Mouse (Mus musculus): ENCODE data around the gene 1810010D01Rik.

Gene 1810010D01Rik

DNA sequence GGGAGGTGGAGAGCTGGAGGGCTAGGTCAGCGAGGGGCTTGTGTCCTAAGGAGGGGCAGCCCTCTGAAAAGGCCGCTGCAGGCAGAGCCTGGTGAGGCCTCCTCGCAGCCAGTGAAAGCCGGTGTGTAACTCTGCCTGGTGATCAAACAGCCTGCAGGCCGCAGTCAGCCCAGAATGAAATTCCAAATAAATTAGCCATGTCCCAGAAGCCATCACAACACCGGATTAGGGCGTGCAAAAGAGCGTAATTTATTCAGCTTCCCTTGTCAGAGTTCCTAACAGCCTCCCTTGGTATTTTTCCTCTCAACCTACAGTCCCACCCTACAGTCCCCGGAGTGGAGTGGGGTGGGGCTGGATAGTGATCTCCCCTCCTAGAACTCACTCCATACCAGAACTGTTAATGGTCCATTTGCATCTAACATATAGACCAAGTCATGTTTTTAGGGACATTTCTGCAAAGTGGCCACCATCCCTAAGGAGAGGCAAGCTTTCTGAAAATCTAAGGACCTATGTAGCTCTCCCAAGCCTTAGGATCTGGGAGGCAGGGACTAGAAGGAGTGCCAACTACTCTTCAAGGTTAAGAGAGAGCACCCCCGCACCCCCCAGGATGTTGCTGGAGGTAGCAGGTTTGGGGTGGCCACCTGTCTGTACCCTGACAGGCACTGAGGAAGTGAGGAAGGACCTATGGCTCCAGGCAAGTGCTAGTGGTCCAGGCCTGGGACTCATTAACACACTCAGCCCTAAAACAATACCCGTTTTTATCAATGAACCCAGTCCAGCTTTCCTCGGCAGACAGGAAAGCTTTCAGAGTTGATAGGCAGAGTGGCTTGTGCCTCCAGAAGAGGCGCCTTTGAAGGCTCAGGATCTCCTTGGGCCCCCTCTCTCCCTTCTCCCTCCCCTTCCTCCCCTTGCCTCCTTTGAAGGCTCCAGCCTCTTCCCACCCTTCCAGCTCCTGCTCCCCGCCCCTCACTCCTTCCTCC lies 4.1 kb upstream of the 1810010D01Rik start:
- DNase-seq: no peak

GRCm38 (mm10) chr7:145210477-145211070 lies 2.7 kb upstream of the 1810010D01Rik start:
- DNase-seq: no peak

DNA sequence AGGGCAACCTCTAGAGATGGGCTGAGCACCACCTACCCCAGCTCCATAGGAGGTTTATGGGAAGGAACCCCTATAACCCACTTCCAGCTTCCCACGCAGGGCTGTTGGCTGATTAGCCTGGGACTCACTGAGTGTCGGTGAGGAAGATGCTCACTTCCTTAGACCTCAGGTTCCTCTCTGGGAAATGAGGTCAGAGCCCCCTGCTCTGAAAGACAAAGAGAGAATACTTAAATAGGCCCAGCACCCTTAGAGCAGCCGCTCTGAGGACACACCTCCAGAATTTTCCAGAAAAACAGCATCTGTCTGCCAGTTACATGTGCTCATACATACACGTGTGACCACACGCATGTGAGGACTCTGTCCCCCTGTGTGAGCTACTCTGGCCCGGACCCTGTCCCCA lies 1.1 kb downstream of the 1810010D01Rik start:
- DNase-seq: no peak

GRCm38 (mm10) chr7:145206056-145206610 lies 1.8 kb downstream of the 1810010D01Rik start:
- peak; percentile 51 to 61 for DNase-seq

DNA sequence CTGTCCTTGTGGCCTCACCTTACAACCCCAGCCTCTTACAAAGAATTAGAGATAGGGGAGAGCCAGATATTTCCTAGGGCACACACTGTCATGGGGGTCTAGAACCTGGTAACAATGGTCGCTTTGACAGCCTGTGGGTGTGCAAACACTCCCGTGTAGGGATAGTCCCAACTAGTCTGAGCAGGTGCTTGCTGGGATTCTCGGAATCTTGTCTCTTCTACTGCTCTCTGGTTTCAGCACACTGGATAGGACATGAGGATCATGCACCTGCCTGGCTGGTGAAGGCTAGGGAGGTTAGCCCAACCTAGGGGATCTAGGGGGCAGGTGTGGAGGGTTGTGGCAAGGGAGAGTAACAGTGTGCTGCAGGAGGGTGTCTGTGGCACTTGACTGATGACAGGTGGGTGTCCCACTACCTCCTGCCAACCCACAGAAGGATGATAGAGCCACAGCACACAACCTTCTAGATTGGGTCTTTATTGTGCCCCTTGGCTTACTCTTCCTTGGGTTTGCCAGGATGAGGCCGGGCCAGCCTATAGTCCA lies 2.5 kb downstream of the 1810010D01Rik start:
- no peak for DNase-seq

DNA sequence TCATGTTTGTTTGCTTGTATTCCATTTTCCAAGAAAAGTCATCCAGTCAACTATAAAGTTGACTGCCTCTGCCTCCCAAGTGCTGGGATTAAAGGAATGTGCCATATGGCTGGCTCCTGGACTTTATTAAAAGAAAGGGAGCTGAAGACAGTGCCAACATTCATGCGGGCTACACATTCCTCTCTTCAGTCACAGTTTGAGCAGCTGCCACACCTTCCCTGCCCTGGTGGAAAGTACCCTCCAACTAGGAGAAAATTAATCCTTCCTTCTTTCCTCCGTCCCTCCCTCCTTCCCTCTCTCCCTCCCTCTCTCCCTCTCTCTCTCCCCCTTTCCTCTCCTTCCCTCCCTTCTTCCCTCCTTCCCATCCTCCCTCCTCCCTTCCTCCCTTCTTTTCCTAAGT lies 8.2 kb downstream of the 1810010D01Rik start:
- no peak for DNase-seq

DNA sequence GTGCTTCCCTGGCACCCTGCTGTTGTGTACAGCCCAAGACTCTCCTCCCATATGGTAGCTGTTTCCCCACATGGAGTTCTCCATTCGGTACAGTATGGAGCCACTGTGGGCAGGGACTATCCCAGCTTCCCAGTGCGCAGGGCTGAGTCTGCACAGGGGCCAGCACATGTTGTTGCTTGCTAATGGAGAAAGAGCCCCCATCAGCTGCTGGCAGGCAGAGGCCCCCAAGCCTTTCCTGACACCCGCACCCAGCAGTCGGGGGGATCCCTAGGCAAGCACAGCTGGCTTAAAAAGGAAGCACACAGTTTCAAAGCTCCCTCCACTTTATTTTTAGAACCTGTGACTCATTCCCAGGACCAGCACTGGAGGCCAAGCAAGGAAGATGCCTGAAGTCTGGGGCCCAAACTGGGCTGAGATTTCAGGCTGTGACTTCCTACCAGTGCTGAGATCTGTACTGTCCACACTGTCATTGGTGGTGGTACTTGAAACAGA lies 9.7 kb downstream of the 1810010D01Rik start:
- DNase-seq: no peak

DNA sequence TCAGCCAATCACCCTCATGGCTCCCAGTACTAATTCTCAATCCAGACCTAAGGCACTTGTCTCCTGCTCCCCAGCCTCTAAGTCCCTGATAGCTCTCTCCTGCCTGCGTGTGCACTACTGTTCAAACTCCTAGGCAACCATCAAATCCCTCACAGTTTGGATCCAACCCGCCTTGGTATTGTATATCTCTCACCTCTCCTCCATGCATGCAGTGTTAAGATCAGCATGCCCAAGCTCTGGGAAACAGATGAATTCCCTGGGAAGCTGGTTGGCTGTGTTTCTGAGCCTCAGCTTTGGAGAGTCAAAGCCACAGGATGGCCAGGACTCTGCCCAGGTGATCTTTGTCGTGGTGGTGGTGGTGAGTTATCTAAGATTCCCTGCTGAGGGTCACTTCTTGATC lies 10.2 kb downstream of the 1810010D01Rik start:
- no peak for DNase-seq

DNA sequence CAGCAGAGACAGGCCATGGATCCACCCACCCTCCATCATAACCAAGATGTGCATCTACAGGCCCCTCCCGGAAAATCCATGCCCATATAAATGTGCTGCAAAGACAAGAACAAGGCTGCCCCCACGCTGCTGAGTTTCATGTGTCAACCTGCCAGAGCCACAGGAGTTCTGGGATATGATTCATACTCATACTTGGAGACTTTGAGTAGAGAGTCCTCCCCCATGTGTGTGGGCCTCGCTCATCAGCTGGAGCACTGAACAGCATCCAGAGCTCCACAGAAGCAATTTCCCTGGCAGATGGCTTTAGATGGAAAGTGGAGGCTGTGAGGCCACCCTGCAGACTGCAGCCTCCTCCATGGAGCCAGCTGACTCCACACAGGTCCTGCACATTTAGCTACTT lies 10.9 kb downstream of the 1810010D01Rik start:
- DNase-seq: peak in 1 of 2 experiments; percentile 29

DNA sequence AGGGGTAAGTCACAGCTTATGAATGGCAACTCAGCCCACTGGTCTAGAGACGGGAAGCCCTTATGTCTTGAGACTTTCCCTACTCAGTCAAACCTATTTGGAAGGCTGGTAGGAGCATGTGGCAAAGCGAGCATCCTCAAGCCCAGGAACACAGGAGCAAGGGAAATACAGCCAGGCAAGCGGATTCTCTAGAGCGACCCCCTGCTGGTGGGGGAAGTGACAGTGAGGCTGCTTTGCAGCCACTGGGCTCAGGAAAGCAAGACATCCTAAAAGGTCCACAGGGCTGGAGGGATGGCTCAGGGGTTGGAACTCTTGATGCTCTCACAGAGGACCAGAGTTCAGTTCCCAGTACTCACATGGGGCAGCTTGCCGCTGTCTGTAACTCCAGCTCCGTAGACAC lies 11.6 kb downstream of the 1810010D01Rik start:
- no peak for DNase-seq

GRCm38 (mm10) chr7:145195186-145195927 lies 12.6 kb downstream of the 1810010D01Rik start:
- DNase-seq: no peak

GRCm38 (mm10) chr7:145194455-145195161 lies 13.3 kb downstream of the 1810010D01Rik start:
- peak; percentile 51 to 58 for DNase-seq

DNA sequence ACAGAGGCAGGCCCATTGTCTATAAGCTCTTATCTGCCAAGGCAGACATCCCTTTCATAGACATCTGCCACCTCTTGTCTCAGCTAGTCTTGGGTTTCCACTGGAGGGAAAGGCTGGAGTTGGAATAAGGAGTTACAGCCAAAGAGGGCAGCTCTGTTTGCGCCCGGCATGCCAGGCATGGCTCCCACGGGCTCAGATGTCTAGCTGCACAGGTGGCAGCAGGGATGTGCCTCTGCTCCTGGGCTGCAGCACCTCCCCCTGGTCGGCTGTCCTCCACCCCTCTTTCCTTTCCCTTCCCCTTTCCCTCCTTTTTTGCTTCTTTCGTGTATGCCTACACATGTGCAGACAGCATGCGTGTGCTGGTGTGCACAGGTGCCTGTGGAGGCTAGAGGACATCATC lies 15.1 kb downstream of the 1810010D01Rik start:
- no peak for DNase-seq

DNA sequence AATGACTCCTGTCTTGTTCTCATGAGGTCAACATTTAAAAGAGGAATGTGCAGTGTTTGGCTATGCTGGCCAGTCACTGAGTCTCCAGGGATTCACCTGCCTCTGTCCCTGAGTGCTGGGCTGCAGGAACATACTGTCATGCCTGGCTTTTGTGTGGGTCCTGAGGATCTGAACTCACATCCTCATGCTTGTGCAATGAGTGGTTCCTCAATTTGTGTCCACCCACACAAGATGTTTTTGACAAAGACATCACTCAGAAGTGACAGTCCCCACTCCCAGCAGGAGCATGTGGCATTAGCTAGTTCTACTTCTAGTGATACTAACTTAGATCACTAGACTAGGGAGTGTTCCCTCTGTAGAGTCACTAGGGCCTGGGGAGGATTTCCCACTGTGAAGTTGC lies 17.4 kb downstream of the 1810010D01Rik start:
- no peak for DNase-seq

DNA sequence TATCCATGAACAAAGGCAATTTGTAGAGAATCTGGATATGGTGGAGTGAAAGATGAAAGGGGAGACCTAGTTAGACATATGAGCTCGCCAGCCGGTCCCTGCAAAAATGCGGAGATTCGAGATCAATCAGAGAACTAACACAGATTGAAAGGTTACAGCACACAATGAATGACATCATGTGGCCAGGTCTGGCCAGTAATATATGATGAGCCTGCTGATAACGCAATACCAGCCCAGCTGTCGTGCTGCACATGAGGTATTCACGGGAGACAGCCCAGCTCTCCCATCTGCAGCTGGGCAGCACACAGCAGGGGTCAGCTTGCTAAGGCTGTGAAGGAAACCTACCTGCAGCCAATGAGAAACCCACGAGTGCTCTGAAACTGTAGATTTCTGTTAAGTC lies 18.6 kb downstream of the 1810010D01Rik start:
- no peak for DNase-seq

DNA sequence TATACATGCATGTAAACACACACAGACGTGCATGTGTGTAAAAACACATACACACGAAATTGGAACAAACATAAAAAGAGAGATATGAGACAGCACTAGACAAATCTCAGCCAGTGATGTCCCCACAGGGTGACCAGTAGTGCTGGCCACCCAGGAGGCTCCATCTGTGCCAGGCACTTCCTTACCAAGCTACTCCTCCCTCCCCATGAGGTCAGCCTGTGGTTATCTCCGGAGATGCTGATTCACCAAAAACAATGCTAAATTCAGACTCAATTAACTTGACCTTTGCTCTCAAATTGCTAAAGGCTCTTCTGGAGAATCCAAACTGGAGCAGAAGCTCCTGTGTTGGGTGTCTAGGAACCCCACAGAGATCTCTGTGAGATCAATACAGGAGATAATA lies 20.1 kb downstream of the 1810010D01Rik start:
- no peak for DNase-seq

DNA sequence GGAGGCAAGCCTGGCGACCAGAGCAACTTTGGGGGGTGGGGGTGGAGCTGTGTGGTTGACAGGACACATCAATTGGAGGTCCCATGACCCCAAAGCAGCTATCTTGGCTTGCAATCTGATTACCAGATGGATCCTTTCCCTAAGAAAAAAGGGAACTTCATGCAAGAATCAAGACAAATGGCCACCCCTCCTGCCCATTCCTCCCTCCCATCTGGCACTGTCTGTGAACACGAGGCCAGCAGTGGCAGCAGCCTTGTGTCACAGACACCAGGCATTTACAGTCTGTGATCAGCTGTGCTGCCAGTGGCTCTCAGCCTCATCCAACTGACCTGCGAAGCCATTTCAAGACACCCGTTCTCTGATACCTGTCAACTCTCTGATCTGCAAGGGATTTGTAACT lies 25.5 kb downstream of the 1810010D01Rik start:
- DNase-seq: no peak

GRCm38 (mm10) chr7:145181376-145182034 lies 26.4 kb downstream of the 1810010D01Rik start:
- DNase-seq: peak in 1 of 2 experiments; percentile 25

DNA sequence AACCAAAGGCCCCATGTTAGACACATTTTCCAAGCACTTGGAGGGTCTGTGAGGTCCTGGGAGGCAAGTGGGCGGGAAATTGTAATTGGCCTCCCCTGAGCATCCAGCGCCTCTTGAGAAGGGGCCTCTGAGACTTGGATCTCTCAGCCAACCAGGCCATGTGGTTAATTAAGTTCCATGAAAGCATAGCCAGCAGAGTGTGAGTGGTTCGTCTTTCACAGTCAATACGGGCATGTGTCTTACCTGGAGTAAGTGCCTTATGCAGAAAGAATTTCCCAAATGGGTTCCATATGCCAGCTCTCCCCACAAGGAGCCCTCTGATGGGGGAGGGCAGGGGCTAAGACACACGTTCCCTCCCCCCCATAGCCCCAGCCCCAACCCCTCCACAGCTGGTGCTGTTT lies 28.2 kb downstream of the 1810010D01Rik start:
- DNase-seq: no peak

DNA sequence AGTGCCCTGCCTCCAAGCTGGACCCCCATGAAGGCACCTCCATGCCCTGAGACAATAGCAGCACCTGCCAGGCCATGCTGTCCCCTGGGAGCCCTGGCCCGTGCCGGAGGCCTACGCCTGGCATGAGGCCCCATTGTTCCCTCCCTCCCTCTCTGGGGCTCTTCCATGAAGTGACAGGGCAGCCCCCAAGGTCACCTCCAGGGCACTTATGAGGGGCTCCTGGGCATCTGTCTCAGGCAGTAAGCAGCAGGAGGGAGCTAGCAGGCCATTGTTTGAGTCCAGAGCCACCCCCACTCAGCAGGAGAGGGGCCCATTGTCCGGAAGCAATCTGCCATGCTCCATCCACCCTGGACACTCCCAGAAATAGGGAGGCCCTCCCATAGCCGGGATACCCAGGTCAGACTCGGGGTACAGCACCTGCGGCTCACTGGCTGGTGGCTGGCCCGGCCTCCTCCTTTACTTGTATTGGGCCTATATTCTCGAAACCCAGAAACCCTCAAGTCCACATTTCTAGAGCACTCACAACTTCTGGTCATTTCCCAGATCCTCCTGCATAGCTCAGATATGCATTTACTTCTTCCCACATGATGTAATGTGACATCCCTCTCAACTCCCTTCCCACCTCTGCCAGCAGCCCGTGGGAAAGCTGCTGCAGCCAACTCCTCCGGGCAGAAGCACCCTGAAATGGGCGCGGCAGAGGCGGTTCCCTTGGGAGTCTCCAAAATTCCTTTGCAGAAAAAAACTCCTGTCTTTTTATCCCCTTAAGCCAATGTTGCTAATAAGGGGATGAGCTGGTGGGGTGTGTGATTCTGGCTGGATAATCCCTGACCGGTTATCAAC lies 30.9 kb downstream of the 1810010D01Rik start:
- DNase-seq: no peak
